Mouse (Mus musculus) heart, adult 11 months (tissue): ENCODE data around the gene Rnf13.
"Not testable (repeated sequence)": the region's sequence is repeated elsewhere in the genome, so short reads cannot be mapped to it uniquely, and the experiment has no call there.

ENCODE experiments used
- DNase-seq: peaks from one replicate; pipeline ENCODE4 v3.0.0; 2022

Rnf13 gene

GRCm38 (mm10) chr3:57735511-57736370, at the start of gene Rnf13:
Rnf13 (plus strand) TSS chr3:57736062.
- peak; percentile 100 for DNase-seq

DNA sequence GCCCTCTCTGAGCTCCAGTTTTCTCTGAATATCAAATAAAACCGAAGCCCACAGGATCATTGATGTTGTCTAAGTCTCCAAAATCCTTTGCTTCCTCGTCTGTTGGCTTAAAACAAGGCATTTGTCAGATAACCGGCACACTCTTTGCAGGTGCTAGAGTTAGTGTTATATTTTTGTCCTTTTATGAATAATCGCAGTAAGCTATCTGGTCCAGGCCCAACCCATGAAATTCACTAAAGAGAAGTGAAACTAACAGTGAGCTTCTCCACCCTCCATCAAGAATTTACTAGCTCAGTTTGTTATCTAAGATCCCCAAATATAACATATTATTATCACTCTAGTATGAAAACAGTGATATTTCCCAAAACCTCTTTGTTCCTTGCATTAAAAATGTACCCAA, 44.1 kb upstream of the Rnf13 start:
- no peak for DNase-seq

- no peak for DNase-seq
Measured at GRCm38 (mm10) chr3:57692719-57693118, 43.1 kb upstream of the Rnf13 start, which contains the start of gene Ankub1. Ankub1 (minus strand) TSS chr3:57692799.

GRCm38 (mm10) chr3:57696249-57696648, 39.6 kb upstream of the Rnf13 start:
- DNase-seq = no peak

DNA sequence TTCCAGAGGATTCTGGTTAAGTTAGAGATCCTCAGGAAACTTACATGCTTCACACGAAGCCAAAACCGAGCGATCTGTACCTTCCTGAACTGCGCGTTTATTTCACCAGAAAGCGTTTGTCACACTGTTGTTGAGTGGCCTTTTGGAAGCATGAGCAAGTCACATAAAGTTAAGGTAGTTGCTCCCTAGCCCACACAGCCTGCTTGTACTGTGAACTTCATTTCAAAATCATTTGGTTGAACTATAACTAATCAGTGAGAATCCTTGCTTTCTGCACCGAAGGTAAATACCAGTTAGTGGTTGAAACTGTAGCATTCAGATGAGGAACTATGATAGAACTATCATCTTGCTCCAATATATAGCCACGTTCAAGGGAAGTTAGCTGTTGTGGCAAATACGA, 39.1 kb upstream of the Rnf13 start:
- DNase-seq = no peak

GRCm38 (mm10) chr3:57714151-57714550, 21.7 kb upstream of the Rnf13 start:
- DNase-seq = no peak

GRCm38 (mm10) chr3:57732206-57732915, 3.5 kb upstream of the Rnf13 start:
- DNase-seq = no peak

DNA sequence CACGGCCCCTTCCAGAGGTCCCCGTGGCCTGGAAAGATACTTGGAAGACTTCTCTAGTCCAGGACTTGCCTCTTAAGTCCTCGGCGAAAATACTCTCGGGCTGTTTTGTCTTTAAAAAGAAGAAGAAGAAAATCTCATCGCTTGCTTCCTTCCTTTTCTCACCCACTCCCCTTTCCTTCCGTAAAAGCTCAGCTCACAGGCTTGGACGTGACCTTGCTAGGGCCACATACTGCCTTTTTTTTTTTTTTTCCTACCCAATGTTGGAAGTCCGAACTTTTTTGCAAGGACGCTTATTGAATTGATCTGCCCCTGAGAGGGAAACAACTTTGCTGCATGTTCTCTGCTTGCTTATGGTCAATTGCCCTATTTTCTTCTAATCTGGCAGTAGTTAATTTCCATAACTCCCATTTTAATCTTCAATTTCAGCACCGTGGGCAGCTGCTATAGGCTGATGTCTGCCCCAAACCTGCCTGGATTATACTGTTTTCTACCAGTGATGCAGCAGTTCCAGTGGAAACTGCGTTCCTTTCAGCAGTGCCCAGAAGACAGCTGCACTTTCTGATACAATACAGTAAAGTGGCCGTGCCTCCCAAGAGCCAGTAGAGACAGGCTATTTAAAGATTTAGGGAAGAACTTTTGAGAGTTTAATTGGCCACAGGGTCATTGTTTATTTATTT, 695 bp downstream of the Rnf13 start:
- no peak for DNase-seq

DNA sequence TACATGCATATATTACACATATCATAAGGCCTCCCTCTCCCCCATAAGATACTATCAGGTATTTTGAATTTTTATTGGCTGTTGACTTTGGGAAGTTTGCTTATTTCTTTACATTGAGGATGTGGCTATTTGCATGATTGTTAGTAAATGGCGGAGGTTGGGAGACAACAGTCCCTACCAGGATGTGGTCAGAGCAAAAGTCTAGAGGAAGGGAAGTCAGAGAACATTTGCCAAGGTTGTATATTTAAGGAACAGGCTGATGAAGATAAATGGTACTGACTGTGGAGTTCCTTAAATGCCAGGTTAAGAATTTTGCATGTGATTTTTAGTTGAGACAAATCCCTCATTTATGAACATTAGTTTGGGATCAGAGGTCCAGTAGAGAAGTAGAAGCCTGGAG, 4.0 kb downstream of the Rnf13 start:
- no peak for DNase-seq

GRCm38 (mm10) chr3:57748576-57749267, 12.9 kb downstream of the Rnf13 start:
- DNase-seq = peak; percentile 71

GRCm38 (mm10) chr3:57776915-57777314, 41.1 kb downstream of the Rnf13 start:
- DNase-seq = no peak

- DNase-seq = no peak
Measured at GRCm38 (mm10) chr3:57788472-57788871, 52.6 kb downstream of the Rnf13 start.

- DNase-seq = peak; percentile 19
Measured at GRCm38 (mm10) chr3:57789005-57789962, 53.4 kb downstream of the Rnf13 start.

DNA sequence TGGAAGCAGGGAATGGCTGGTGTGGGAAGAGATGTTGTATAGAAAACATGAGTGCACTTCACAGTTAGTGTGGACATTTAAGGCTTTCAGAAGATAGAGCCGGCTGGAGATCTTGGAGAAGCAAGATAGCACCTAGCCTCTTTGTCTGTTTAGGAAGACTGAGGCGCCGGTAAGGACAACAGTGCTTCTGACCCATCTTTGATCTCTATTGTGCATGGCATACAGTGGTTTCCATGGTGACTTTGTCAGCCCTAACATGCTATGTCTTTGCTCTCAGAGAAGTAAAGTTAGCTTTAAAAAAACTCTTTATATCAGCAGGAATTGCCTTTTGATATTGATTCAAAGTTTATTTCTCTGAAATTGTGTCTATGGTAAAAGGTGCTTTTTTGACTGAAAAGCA, 55.2 kb downstream of the Rnf13 start:
- peak; percentile 4 for DNase-seq

DNA sequence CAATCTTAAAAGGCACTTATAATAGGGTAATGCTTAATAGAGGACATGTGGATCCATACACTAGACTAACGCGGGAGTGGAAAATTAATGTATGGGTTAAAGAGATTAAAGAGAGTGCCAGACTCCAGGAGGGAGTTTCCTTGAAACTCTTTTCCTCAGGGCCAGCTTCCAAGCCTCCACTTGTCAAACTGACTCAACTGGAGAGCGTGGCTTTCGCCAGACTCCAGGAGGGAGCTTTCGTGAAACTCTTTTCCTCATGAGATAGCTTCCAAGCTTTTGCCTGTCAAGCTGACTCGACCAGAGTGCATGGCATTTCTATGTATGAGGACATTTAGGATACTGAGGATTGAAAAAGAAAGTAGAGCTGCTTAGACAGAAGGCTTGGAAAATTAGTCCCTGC, 59.2 kb downstream of the Rnf13 start:
- DNase-seq = not testable (repeated sequence)

GRCm38 (mm10) chr3:57815447-57815846, 79.6 kb downstream of the Rnf13 start:
- DNase-seq = no peak

DNA sequence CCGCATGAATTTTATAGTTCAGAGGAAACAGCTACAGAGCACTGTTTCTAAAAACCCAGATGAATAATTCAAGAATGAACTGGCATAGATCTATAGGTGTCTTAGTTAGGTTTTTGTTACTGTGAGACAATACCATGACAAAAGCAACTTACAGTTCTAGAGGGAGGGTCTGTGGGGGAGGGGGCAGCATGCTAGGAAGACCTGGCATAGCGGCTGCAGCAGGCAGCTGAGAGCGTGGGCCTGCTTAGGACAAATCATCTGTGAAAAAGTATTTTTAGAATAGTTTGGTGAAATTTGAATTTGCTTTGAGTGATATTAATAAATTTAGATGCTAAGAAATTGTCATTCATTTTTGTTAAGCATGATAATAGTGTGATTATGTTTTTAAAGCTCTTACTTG, 90.0 kb downstream of the Rnf13 start:
- DNase-seq = no peak

DNA sequence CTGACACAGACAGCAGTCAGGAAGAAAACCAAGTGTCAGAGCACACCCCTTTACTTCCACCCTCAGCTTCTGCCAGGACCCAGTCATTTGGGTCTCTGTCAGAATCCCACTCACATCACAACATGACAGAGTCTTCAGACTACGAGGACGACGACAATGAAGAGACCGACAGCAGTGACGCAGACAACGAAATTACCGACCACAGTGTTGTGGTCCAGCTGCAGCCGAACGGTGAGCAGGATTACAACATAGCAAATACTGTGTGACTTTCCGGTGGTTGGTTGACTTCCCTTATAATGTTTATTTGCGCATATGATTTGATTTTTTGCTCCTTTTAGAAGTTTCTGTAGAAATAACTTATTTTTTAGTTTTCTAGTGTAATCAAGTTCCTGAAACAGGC, 97.7 kb downstream of the Rnf13 start:
- DNase-seq = peak; percentile 73

DNA sequence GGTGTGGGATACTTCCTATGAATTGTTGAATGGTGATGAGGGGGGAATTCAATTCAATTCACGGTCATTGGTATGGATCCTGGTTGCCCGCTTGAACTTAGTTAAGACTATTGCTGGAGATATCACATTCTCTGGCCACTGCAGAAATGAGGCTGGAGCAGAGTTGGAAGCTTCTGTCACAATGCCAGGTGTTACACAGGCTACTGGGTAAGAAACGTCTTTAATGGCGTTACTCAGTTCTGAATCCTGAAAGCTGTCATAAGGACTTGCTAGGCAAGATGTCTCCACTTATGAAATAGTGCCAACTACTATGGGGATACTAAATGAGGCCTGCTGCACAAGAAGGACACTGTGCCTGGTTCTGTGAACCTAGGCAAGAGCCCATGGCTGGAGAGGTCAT, 101.0 kb downstream of the Rnf13 start:
- peak; percentile 29 for DNase-seq

- DNase-seq = no peak
Measured at GRCm38 (mm10) chr3:57843775-57844174, 107.9 kb downstream of the Rnf13 start.

- DNase-seq = no peak
Measured at GRCm38 (mm10) chr3:57845786-57846661, 110.2 kb downstream of the Rnf13 start.
